Mouse (Mus musculus): Measurements from ENCODE around the gene Mical2. TPM values are rescaled to one million over a fixed set of nuclear protein-coding genes. Genes with fewer than 3 reads are reported as not detected.

Mical2 gene
- polyA plus RNA-seq (2016; fragmentation: Nextera tagmentation; extraction: Ambion mirVana), result 0.78 and 1.3 TPM in 2 replicates

DNA sequence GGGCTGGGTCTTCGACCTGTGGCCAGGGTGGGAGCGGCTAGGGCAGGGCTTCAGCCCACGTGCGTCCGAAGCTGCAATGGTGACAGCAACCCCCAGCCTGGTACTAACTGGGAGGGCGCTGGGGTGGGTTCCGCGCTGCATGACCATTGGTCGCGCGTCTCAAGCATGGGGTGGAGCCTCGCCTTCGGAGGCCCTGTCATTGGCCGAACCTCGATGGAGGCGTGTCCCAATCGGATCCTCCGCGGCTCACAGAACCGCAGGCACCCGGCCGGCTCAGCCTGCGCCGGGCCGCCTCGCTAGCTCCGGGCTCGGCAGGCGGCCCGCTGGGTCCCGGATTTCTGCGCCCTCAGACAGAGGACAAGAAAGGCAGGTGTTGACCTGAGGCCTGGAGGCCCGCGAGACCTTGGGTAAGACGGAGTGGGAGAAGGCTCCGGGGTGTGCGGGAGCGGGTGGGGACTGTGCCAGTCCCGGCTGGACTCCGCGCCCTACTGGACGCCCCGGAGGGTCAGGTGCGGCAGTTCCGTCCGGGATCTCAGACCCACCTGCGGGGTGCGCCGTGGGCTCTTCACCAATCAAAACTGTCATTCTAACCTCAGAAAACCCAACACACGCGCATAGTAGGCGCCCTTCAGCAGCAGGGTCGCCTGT lies at the start of gene Mical2:
Gene Mical2 (plus strand): TSS at position 242 of the 648 bp plus-strand sequence.
- H3K36me3 ChIP-seq, result no peaks in the 10 kb centered on the region
- peak; percentile 91 for DNase-seq (ENCODE audit: low spot score)
- no peaks in the 10 kb centered on the region for H3K9me3 ChIP-seq (replicated peaks)
- H3K4me3 ChIP-seq, result peak within 1 kb of the TSS; percentile 69
- under 1% methylated on average over 53 of the region's 53 CpGs for WGBS
- H3K27ac ChIP-seq (replicated peaks), result no peak within 1 kb of the TSS; the same call in 1 of the 2 replicates
- peaks cover 71% of the 10 kb centered on the region for H3K27me3 ChIP-seq (ENCODE audit: low read depth, poor library complexity, severe bottlenecking)
- H3K4me1 ChIP-seq, result peaks cover 36% of the 10 kb centered on the region

DNA sequence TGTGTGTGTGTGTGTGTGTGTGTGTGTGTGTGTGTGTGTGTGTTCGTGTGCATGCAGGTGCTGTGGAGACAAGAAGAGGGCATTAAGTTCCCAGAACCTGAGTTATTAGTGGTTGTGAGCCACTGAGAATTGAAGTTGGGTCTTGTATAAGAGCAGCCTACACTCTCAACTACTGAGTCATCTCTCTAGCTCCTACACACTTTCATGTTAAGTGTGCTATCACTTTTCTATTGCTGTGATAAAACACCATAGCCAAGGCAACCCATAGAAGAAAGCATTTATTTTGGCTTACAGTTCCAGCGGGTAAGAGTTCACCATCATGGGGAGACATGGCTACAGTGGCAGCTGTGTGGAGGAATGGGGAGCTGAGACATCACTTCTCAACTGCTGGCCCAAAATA lies 49.0 kb upstream of the Mical2 start:
- no peak for DNase-seq (ENCODE audit: low spot score)
- H3K27ac ChIP-seq (replicated peaks), result no peak overlapping the region
- 81% methylated on average over 2 of the region's 2 CpGs for WGBS
- no peaks in the 10 kb centered on the region for H3K27me3 ChIP-seq (ENCODE audit: low read depth, poor library complexity, severe bottlenecking)
- no peaks in the 10 kb centered on the region for H3K9me3 ChIP-seq (replicated peaks)
- H3K36me3 ChIP-seq, result no peaks in the 10 kb centered on the region
- peaks cover 12% of the 10 kb centered on the region for H3K4me1 ChIP-seq
- no peak overlapping the region for H3K4me3 ChIP-seq

DNA sequence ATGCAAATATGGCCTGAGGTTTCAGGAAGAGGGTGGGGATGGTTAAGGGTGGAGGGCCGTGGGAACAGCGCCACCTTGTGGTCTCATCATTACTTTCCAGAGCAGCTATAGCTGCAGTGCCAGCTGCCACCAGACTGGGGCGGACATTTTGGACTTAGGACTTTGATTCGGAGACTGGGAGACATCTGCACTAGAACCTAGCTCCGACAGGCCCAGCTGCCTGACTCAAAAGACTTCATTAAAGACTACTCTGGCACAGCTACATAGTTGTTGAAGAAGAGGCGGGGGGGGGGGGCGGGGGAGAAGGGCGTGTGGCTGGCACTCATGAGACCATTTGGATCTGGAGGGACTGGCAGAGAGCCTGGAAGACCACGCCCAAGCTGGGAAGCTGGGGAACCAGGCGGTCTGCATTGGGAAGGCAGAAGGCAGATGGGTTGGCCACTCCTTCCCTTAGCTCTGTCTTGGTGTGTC lies 45.4 kb upstream of the Mical2 start:
- DNase-seq (ENCODE audit: low spot score), result peak; percentile 85
- Histone ChIP-seq H3K4me3 (peak overlapping the region; percentile 34), H3K27me3 (ENCODE audit: low read depth, poor library complexity, severe bottlenecking) (no peaks in the 10 kb centered on the region), H3K27ac (replicated peaks) (peak overlapping the region; percentile 75), H3K36me3 (no peaks in the 10 kb centered on the region), H3K4me1 (peaks cover 4% of the 10 kb centered on the region), H3K9me3 (replicated peaks) (no peaks in the 10 kb centered on the region)
- 20% methylated on average over 9 of the region's 10 CpGs for WGBS

DNA sequence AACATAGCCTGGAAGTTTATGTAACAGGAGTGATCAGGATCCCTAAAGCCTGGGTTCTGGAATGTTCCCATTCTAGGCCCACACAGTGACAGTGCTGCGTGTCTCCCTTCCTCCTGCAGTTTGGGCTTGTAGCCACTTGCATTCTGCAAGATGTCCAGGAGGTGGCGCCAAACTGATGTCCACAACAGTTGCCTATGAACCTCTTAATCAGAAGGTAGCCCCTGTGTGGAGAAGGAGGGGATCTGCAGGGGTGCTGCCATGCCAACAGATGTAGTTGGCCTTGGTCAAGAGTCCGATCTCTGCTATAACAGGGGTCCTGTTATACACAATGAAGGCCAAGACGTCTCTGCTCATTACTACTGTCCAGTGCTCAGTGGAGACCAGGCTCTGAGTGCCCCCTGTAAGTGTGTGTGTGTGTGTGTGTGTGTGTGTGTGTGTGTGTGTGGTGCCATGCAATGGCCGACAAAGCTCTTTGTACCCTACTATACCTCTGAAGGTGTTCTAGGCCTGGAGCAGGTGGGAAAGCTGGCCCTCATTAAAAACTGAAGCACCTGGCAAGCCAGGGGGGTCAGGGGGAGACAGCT lies 42.3 kb upstream of the Mical2 start:
- Histone ChIP-seq H3K4me1 (peaks cover 8% of the 10 kb centered on the region), H3K4me3 (no peak overlapping the region), H3K36me3 (no peaks in the 10 kb centered on the region), H3K27ac (replicated peaks) (no peak overlapping the region), H3K9me3 (replicated peaks) (no peaks in the 10 kb centered on the region), H3K27me3 (ENCODE audit: low read depth, poor library complexity, severe bottlenecking) (no peaks in the 10 kb centered on the region)
- DNase-seq (ENCODE audit: low spot score), result peak; percentile 85
- 43% methylated on average over 5 of the region's 5 CpGs for WGBS

DNA sequence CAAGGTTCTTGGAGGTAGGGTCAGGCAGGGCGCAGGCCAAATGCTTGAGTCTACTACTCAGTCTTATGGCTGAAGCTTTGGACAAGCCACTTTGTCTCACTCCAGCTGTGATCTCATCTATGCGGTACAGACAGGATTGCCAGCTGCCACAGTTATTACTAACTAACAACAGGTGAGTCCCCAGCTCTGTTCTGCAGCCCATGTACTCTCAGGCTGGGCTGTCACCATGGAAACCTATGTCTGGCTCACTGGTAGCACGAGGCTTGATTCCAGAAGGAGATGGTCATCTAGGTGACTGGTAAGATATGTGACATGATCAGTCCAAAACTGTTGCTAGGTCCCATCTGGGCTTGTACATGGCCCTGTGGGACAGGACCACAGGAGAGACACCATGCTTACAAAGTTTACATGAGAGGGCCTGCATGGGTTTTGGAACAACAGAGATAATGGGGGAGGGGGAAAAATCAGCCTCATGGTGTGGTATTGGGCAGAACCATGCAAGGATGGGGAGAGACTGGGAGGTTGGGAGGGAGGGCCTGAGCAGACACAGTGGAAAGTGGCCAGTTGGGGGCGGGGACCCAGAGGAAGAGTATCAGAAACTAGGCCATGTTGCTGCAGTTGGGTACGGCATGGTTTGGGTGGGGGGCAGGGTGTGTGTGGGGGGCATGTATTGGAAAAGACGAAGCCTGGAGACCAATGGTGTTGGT lies 41.0 kb upstream of the Mical2 start:
- Histone ChIP-seq H3K4me3 (no peak overlapping the region), H3K9me3 (replicated peaks) (no peaks in the 10 kb centered on the region), H3K27me3 (ENCODE audit: low read depth, poor library complexity, severe bottlenecking) (no peaks in the 10 kb centered on the region), H3K27ac (replicated peaks) (no peak overlapping the region), H3K4me1 (peaks cover 8% of the 10 kb centered on the region), H3K36me3 (no peaks in the 10 kb centered on the region)
- no peak for DNase-seq (ENCODE audit: low spot score)
- WGBS, result 86% methylated on average over 6 of the region's 6 CpGs

DNA sequence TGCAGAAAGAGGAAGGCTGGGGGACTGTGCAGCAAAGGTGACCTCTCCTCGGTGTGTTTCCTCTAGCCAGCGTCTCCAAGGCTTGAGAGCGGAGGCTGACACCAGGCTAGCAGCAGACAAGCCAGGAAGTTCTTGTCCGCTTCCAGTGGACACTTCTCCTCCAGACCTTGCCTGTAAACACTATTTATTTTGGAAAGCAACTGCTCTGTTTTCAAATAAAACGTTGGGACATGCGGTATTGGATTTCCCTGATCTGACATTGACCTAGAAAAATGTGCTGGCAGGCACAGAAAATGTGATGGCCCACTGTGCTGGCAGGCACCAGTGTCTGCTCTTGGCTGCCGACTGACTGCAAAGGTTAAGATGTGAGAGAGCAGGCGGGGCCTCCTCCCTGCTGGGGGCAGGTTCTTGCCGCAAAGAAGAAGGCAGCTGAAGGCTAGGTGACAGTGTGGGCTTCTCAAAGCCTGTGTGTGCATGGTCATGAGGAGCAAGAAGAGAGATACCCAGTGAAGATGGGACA lies 40.4 kb upstream of the Mical2 start:
- no peak for DNase-seq (ENCODE audit: low spot score)
- Histone ChIP-seq H3K4me3 (no peak overlapping the region), H3K27ac (replicated peaks) (no peak overlapping the region), H3K27me3 (ENCODE audit: low read depth, poor library complexity, severe bottlenecking) (no peaks in the 10 kb centered on the region), H3K9me3 (replicated peaks) (no peaks in the 10 kb centered on the region), H3K4me1 (peaks cover 7% of the 10 kb centered on the region), H3K36me3 (no peaks in the 10 kb centered on the region)
- WGBS, result 78% methylated on average over 9 of the region's 9 CpGs

DNA sequence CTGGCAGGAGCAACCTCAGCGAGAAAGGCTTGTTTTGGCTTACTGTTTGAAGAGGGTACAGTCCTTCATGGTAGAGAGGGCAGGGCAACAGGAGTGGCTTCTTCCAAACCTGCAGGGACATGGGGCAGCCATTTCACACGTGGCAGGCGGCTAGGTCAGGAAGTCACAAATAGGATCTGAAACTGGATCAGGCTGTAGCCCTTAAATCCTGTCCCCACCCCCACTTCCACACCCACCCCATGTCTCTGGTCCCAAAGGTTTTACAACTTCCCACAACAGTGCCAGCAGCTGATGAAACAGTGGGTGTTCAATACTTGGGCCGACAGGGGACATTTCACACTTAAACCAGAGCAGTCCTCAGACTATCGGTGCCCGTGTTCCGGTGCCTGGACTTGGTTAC lies 38.8 kb upstream of the Mical2 start:
- Histone ChIP-seq H3K4me1 (peaks cover 4% of the 10 kb centered on the region), H3K4me3 (no peak overlapping the region), H3K27ac (replicated peaks) (no peak overlapping the region), H3K36me3 (no peaks in the 10 kb centered on the region), H3K27me3 (ENCODE audit: low read depth, poor library complexity, severe bottlenecking) (no peaks in the 10 kb centered on the region), H3K9me3 (replicated peaks) (no peaks in the 10 kb centered on the region)
- WGBS, result 93% methylated on average over 7 of the region's 7 CpGs
- no peak for DNase-seq (ENCODE audit: low spot score)

DNA sequence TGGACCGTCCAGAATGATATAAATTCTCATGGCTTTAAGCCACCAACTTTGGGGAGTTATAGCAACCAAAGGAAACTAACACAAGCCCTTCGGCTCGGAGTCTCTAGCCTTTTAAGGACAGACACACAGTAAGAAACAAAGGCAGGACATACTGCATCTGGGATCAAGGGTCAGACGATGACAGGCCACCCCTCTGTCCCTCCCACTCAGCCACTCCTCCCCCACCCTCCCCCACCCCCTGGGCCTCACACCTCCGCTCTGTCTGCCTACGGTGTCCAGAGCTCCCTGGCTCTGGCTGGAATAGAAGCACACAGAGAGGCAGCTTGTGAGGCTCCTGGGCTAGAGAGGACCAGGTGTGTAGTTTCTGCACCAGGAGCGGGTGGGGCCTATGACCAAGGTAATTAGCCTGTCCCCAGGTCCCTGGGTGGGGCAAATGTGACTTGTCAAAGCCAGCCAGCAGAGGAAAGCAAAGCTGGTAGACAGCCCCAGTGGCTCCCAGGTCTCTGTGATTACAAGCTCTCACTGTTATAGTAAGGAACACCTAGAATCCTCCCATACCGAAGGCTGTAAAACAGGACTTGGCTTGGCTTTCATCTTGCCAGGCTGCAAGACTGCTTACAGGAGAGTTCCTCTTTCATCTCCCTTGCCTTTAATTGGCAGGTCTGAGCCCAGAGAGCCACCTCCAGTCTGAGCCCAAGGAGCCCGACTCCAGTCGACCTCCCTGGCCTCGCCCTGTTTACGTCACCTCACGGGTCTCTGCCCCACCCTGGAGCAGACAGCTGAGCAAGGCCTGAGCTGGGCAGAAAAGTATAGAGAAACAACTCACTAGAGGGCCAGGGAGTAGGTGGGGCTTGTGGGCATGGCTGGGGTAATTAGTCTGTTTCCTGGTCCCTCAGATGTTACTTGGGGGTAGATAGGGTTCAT lies 37.9 kb upstream of the Mical2 start:
- DNase-seq (ENCODE audit: low spot score), result no peak

DNA sequence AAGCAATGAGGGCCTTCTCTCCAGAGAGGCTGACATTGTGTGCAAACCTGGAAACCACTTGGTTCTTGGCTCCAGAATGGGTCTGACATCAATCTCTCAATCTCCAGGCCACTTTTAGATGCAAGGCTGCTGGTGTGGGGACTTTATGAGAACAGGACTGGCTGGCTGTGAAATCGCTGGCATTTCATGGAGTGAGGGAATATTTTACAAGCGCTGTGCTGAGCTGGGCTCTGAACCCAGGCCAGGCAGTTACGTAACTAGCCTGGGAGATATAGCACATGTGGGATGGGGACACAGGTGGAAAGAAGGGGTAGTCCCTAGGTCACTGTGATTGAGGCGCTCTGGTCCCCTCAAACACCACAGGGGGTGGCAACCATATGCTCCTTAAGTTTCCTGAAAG lies 33.4 kb upstream of the Mical2 start:
- Histone ChIP-seq H3K27me3 (ENCODE audit: low read depth, poor library complexity, severe bottlenecking) (no peaks in the 10 kb centered on the region), H3K9me3 (replicated peaks) (no peaks in the 10 kb centered on the region), H3K4me3 (no peak overlapping the region), H3K27ac (replicated peaks) (no peak overlapping the region), H3K4me1 (peaks cover 4% of the 10 kb centered on the region), H3K36me3 (no peaks in the 10 kb centered on the region)
- no peak for DNase-seq (ENCODE audit: low spot score)
- 86% methylated on average over 4 of the region's 4 CpGs for WGBS

More for the DNA sequence above, 37.9 kb upstream of the Mical2 start:
- no peak overlapping the region for H3K4me3 ChIP-seq
- H3K36me3 ChIP-seq, result no peaks in the 10 kb centered on the region
- no peaks in the 10 kb centered on the region for H3K9me3 ChIP-seq (replicated peaks)
- no peak overlapping the region for H3K27ac ChIP-seq (replicated peaks)
- no peaks in the 10 kb centered on the region for H3K27me3 ChIP-seq (ENCODE audit: low read depth, poor library complexity, severe bottlenecking)
- peaks cover 4% of the 10 kb centered on the region for H3K4me1 ChIP-seq
- WGBS, result 77% methylated on average over 13 of the region's 13 CpGs

DNA sequence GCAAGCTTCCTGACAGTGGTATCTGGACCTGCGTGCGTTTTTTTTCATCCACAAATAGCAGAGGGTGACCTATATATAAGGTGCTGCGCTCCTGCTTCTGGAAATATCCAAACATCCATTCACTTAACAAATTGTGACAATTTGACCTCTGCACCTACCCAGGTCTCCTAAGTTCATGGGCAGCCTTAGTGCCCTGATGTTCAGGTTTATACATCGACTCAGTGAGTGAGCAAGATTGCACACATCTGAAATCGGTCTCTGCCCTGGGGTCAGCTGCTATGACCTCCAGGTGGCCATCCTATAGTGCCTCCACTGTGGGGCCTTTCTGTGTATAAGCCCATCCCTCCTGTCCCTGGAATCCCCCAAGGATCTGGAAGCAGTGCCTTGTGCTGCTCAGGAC lies 32.9 kb upstream of the Mical2 start:
- no peaks in the 10 kb centered on the region for H3K27me3 ChIP-seq (ENCODE audit: low read depth, poor library complexity, severe bottlenecking)
- H3K9me3 ChIP-seq (replicated peaks), result no peaks in the 10 kb centered on the region
- no peak overlapping the region for H3K4me3 ChIP-seq
- no peak for DNase-seq (ENCODE audit: low spot score)
- peaks cover under 1% of the 10 kb centered on the region; the same call in 1 of the 2 replicates for H3K4me1 ChIP-seq
- H3K27ac ChIP-seq (replicated peaks), result no peak overlapping the region
- 89% methylated on average over 5 of the region's 5 CpGs for WGBS
- no peaks in the 10 kb centered on the region for H3K36me3 ChIP-seq

DNA sequence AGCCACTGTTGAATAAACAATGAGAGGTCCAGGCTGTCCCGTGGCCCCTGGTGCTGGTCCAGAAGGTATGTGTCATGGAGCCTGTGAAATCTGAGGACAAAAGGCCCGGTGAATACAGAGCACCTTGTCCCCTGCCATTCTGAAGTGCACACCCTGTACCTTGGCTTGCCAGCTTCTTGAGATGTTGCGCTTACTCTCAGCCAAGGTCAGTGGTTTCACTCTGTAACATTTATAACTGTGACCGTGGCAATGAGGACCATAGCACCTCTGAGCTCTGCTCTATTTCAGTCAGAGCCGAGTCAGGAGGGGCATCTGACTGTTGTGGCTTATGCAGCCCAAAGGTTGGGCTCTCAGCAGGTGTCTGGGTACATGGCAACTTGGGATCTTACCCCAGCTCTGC lies 31.4 kb upstream of the Mical2 start:
- Histone ChIP-seq H3K9me3 (replicated peaks) (no peaks in the 10 kb centered on the region), H3K27ac (replicated peaks) (no peak overlapping the region), H3K4me3 (no peak overlapping the region), H3K27me3 (ENCODE audit: low read depth, poor library complexity, severe bottlenecking) (no peaks in the 10 kb centered on the region), H3K36me3 (no peaks in the 10 kb centered on the region), H3K4me1 (peaks cover 2% of the 10 kb centered on the region)
- WGBS, result 83% methylated on average over 5 of the region's 5 CpGs
- no peak for DNase-seq (ENCODE audit: low spot score)

DNA sequence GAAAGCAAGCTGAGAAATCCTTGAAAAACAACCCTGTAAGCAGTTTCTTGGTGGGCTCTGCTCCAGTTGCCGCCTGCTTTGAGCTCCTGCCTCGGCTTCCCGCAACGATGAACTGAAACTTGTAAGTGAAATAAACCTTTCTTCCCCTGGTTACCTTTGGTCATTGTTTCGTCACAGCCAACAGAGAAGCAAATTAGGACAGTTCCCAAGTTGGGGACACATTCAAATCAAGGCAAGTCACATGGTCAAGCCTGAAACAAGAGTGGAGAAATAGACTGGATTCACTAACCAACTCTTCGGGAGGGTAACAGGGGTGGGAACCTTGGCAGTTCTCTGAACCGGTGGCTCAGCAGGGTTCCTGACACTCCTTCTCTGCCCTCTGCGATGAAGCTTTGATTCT lies 28.2 kb upstream of the Mical2 start:
- WGBS, result 81% methylated on average over 8 of the region's 8 CpGs
- H3K9me3 ChIP-seq (replicated peaks), result no peaks in the 10 kb centered on the region
- no peak overlapping the region for H3K4me3 ChIP-seq

More for the DNA sequence above, 28.2 kb upstream of the Mical2 start:
- Histone ChIP-seq H3K36me3 (no peaks in the 10 kb centered on the region), H3K27me3 (ENCODE audit: low read depth, poor library complexity, severe bottlenecking) (no peaks in the 10 kb centered on the region), H3K27ac (replicated peaks) (no peak overlapping the region), H3K4me1 (peaks cover 20% of the 10 kb centered on the region)
- DNase-seq (ENCODE audit: low spot score), result no peak

Measured in midbrain, embryonic 10.5 days (tissue).